Mouse (Mus musculus) lung, postnatal 0 days (tissue): ENCODE data around the gene Hdac9.

ENCODE experiments used
- CTCF ChIP-seq: IDR thresholded peaks from 2 replicates; pipeline ENCODE4 v1.5.1; 2016; ENCODE audit warnings: antibody characterized with exemption, mild to moderate bottlenecking
- EP300 ChIP-seq: IDR thresholded peaks from 2 replicates; pipeline ENCODE4 v1.6.1; 2016; ENCODE audit warnings: antibody characterized with exemption, mild to moderate bottlenecking, control low read depth

GRCm38 (mm10) chr12:34688941-34689340 lies 228.0 kb downstream of the Hdac9 start:
- no peak for TF ChIP-seq CTCF
- no peak for TF ChIP-seq EP300
